Mouse (Mus musculus) intestine, postnatal 0 days (tissue): ENCODE data around the gene Tll1. TPM values are rescaled to one million over a fixed set of nuclear protein-coding genes. Genes with fewer than 3 reads are reported as not detected.

Experiments used
- ATAC-seq: fragments of 200-750 bp; cut with Nextera tagmentation; 2 replicates; pipeline ENCODE4 v1.8.0; 2017; ENCODE audit warnings: mild to moderate bottlenecking, moderate TSS enrichment, moderate library complexity
- H3K27ac ChIP-seq: fragments of 300-500 bp; sonication (generic); 2 replicates; pipeline ENCODE4 v1.5.1; 2014; ENCODE audit warnings: mild to moderate bottlenecking, low read depth, low read length, moderate library complexity
- H3K27me3 ChIP-seq: fragments of 300-500 bp; sonication (generic); replicated peaks from 2 replicates; pipeline ENCODE4 v1.6.1; 2014; ENCODE audit warnings: low read length, mixed read lengths; ENCODE audit not compliant: control insufficient read depth, insufficient read depth
- H3K36me3 ChIP-seq: fragments of 300-500 bp; sonication (generic); 2 replicates; pipeline ENCODE4 v1.6.1; 2014; ENCODE audit warnings: mild to moderate bottlenecking, moderate library complexity; ENCODE audit not compliant: control insufficient read depth, insufficient read depth
- H3K4me1 ChIP-seq: fragments of 300-500 bp; sonication (generic); replicated peaks from 2 replicates; pipeline ENCODE4 v1.6.1; 2014; ENCODE audit warnings: antibody characterized with exemption, low read length, mixed read lengths; ENCODE audit not compliant: control insufficient read depth, insufficient read depth
- H3K4me2 ChIP-seq: fragments of 300-500 bp; sonication (generic); replicated peaks from 2 replicates; pipeline ENCODE4 v1.6.1; 2014; ENCODE audit warnings: low read depth, mild to moderate bottlenecking, moderate library complexity
- H3K4me3 ChIP-seq: fragments of 300-500 bp; sonication (generic); 2 replicates; pipeline ENCODE4 v1.5.1; 2014; ENCODE audit warnings: low read depth, low read length
- H3K9ac ChIP-seq: fragments of 300-500 bp; sonication (generic); 2 replicates; pipeline ENCODE4 v1.6.1; 2014; ENCODE audit warnings: mild to moderate bottlenecking, low read depth, low read length
- H3K9me3 ChIP-seq: fragments of 300-500 bp; sonication (generic); 2 replicates; pipeline ENCODE4 v1.6.1; 2016; ENCODE audit warnings: mixed run types; ENCODE audit not compliant: control insufficient read depth
- CTCF ChIP-seq: sonication (generic); IDR thresholded peaks from 2 replicates; pipeline ENCODE4 v1.5.1; 2016; ENCODE audit warnings: low read depth, mild to moderate bottlenecking, control low read depth, antibody characterized with exemption, moderate library complexity
- WGBS: fragments of 180-500 bp; shearing (Covaris S2); extraction: QIAGEN DNeasy Blood & Tissue Kit; methylation state at CpG from one replicate; pipeline ENCODE4 v1.1.7; 2014; 5-methylcytosine and 5-hydroxymethylcytosine counted together
- polyA plus RNA-seq: library from polyadenylated mRNA; unstranded; fragments of >200 nt; fragmentation: Nextera tagmentation; extraction: Ambion mirVana; gene quantifications from 2 replicates; pipeline ENCODE4 v1.2.1, GENCODE M21; 2015

The Tll1 gene
- polyA plus RNA-seq, 1 experiment from 2014 or later: 0.93 TPM

- 79% methylated on average over 1 of the region's 1 CpGs for WGBS
- Histone ChIP-seq H3K27ac (no peak overlapping the region), H3K9me3 (no peaks in the 10 kb centered on the region), H3K9ac (no peak overlapping the region), H3K4me2 (no peak overlapping the region), H3K36me3 (no peaks in the 10 kb centered on the region), H3K4me3 (no peak overlapping the region), H3K27me3 (no peaks in the 10 kb centered on the region), H3K4me1 (no peaks in the 10 kb centered on the region)
- no peak for ATAC-seq
- no peak for TF ChIP-seq CTCF
These were observed 69.5 kb downstream of the Tll1 start for GRCm38 (mm10) chr8:64136593-64136992.

DNA sequence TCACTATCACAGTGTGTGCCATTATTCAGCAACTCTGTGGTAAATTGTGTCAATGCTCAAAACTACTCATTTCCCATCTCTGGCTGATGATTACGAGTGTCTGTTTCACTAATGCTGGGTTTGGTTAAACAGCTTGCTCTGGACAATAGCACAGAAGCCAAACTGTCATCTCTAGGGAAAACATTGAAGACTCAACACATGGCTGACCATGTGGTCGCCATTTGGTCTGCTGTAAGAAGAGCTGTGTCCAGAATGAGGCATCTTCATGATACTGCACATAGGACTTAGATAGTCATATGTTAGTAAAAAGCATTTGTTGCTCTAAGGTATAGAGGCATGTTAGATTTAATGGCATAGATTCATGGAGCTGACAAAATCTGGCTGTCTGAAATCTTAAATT is 98.9 kb downstream of the Tll1 start:
- no peak for ATAC-seq
- TF ChIP-seq CTCF: no peak
- Histone ChIP-seq H3K4me1 (no peaks in the 10 kb centered on the region; the same call in 1 of the 2 replicates), H3K9ac (no peak overlapping the region), H3K27me3 (no peaks in the 10 kb centered on the region), H3K4me3 (no peak overlapping the region), H3K36me3 (no peaks in the 10 kb centered on the region), H3K9me3 (no peaks in the 10 kb centered on the region), H3K27ac (no peak overlapping the region), H3K4me2 (no peak overlapping the region)
- WGBS: 79% methylated on average over 2 of the region's 2 CpGs

DNA sequence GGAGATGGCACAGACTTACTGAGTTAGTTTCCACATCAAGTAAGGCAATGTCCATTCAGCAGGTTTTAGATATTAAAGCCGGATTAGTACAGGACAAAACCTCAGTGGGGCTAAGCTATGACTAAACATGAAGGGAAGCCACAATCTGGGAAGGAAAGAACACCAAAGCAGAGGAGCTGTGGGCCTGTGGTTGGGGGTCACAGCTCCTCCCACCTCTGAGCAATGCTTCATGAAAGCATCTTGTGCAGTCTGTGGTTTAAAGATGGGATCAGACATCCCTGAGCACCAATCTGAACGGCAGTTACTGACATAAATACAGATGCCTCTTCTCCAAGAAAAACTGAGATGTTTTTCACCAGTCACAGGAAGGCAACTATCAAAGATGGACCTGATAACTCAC is 132.7 kb downstream of the Tll1 start:
- H3K9me3 ChIP-seq: no peaks in the 10 kb centered on the region
- no peak for ATAC-seq
- WGBS: 81% methylated on average over 2 of the region's 2 CpGs
- H3K36me3 ChIP-seq: no peaks in the 10 kb centered on the region
- no peak overlapping the region for H3K9ac ChIP-seq
- TF ChIP-seq CTCF: no peak
- no peak overlapping the region for H3K27ac ChIP-seq
- H3K4me2 ChIP-seq: no peak overlapping the region
- H3K27me3 ChIP-seq: no peaks in the 10 kb centered on the region
- H3K4me1 ChIP-seq: no peaks in the 10 kb centered on the region
- no peak overlapping the region for H3K4me3 ChIP-seq

- no peak for ATAC-seq
- no peak for TF ChIP-seq CTCF
- no peak overlapping the region for H3K9ac ChIP-seq
- no peaks in the 10 kb centered on the region for H3K36me3 ChIP-seq
- no peaks in the 10 kb centered on the region for H3K9me3 ChIP-seq
- H3K4me1 ChIP-seq: no peaks in the 10 kb centered on the region
- H3K27ac ChIP-seq: no peak overlapping the region
- H3K27me3 ChIP-seq: no peaks in the 10 kb centered on the region
- 31% methylated on average over 2 of the region's 2 CpGs for WGBS
- no peak overlapping the region for H3K4me3 ChIP-seq
- no peak overlapping the region for H3K4me2 ChIP-seq
These were observed 146.2 kb downstream of the Tll1 start for GRCm38 (mm10) chr8:64059867-64060266.

DNA sequence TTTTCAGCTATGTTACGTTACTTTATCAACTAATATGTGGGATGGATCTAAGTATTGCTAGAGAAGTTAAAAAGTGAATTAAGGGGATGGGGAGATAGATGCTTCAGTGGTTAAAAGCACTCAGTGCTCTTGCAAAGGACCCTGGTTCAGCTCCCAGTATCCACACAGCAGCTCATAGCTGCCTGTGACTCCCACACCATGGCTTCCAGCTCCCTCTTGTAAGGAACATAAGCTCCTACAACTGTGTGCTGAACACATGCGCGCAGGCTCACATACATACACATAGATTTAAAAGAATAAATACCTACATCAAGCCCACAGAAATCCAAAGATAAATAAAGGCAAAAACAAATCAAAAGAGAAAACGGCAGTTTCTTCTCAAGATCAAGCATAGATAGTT is 148.5 kb downstream of the Tll1 start:
- Histone ChIP-seq H3K4me1 (no peaks in the 10 kb centered on the region), H3K4me2 (no peak overlapping the region), H3K27me3 (no peaks in the 10 kb centered on the region), H3K27ac (no peak overlapping the region), H3K9me3 (no peaks in the 10 kb centered on the region), H3K9ac (no peak overlapping the region), H3K36me3 (no peaks in the 10 kb centered on the region), H3K4me3 (no peak overlapping the region)
- ATAC-seq: no peak
- no peak for TF ChIP-seq CTCF
- WGBS: 57% methylated on average over 4 of the region's 4 CpGs

DNA sequence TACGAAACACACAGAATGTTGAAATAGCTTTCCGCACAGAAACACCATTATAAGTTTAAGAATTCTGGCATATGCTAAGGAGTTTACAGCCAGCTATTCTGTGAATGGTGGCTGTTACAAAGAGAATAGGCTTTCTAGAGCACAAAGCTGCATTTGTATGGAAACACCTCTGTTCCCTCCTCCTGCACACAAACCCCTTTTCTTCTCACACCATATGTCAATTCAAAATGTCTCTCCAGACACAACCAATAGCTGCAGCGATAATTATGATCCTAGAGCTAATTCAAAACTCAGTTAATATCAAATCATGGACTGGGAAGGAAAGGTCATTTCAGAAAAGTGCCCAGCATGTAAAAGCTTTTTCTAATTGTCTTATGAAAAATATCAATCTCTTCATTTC is 157.5 kb downstream of the Tll1 start:
- Histone ChIP-seq H3K4me3 (no peak overlapping the region), H3K9ac (no peak overlapping the region), H3K4me1 (no peaks in the 10 kb centered on the region), H3K36me3 (no peaks in the 10 kb centered on the region), H3K27ac (no peak overlapping the region), H3K4me2 (no peak overlapping the region), H3K9me3 (no peaks in the 10 kb centered on the region), H3K27me3 (no peaks in the 10 kb centered on the region)
- TF ChIP-seq CTCF: no peak
- 78% methylated on average over 3 of the region's 3 CpGs for WGBS
- ATAC-seq: no peak

DNA sequence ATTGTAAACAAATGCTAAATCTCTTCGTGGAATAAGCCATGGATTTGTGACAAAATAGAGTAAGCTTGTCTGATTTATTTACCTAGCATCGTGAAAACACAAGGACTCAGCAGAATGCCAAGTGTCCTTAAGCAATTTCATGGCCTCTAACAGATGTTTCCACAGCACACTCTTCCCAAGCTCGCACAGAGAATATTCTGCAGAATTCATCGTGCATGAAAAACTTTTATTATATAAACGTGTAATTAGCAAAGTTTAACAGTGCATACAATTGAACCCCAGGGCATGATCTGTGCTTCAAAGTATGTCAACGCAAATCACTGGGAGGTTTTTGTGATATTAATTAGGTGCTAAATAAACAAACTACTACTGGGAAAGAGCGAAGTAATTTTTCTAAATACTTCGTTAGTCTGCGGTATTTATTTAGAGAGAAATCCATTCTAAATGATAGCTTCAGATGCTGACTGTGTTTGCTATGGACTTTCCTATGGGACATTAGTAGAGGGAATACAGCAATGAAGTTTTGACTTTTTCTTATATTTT is 158.0 kb downstream of the Tll1 start:
- 48% methylated on average over 9 of the region's 9 CpGs for WGBS
- Histone ChIP-seq H3K27me3 (no peaks in the 10 kb centered on the region), H3K9me3 (no peaks in the 10 kb centered on the region), H3K4me1 (no peaks in the 10 kb centered on the region), H3K36me3 (no peaks in the 10 kb centered on the region), H3K9ac (no peak overlapping the region), H3K4me3 (no peak overlapping the region), H3K27ac (no peak overlapping the region), H3K4me2 (no peak overlapping the region)
- ATAC-seq: no peak
- no peak for TF ChIP-seq CTCF
